Comparison of ENCODE assay signal across 8 mouse cellular contexts in the genomic region with DNA sequence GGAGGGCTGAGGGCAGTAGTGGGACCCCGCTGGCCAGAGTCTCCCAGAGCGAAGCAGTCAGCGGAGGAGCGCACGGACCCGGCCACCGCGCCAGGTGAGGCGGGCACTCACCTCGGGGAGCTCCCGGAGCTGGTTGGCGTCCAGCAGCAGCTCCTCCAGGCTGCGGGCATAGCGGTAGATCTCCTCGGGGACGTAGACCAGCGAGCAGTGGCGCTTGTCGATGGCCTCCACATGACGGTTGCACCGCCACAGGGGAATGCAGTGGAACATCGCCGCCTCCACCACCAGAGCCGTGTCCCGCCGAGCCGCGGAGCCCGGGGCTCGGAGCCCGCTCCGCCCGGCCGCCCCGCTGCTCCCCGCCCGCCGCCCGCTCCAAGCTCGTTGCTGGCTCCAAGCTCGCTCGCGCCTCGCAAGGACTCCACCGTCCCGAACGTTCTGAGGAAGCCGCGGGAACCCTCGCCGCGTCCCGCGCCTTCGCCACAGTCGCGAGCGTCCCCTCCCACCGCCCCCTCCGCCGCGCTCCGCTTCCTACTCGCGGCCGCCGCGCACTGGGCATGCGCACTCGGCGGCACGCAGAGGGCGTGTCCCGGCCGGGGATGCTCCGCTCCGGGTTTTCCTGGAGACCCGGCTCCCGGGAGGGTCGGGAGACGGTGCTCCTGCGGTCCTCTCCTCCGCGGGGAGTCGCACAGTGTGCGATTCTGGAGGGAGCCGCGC. TPM values are rescaled to one million over a fixed set of nuclear protein-coding genes. Genes with fewer than 3 reads are reported as not detected.
DNase-seq lines count a peak whose midpoint lies in the region; ATAC-seq lines count a peak whose summit lies in the region.

A gene (minus strand): TSS at position 517 of the 714 bp plus-strand sequence.

- intact Hi-C loops in gastrocnemius, postnatal 14 days (cut with DNase I; ENCODE audit: low total_unique reads) = loop anchor here (10.0 kb wide), 1 partner anchor 120 kb away; no protein-coding TSS in a partner anchor
- intact Hi-C loops in left cerebral cortex, postnatal 10 days (cut with DNase I) = no loop called here

- peak; percentile 63 for ATAC-seq in inflammation-experienced regulatory T-cells, adult 6 months
- peak; percentile 59 for ATAC-seq in megakaryocyte-erythroid progenitor cell, adult 5-6 weeks (replicated peaks; ENCODE audit: low FRiP score, low TSS enrichment, poor library complexity, severe bottlenecking)
- ATAC-seq in monocyte, adult 5-6 weeks (replicated peaks; ENCODE audit: insufficient number of reproducible peaks, low FRiP score, low TSS enrichment, poor library complexity, severe bottlenecking) = no peak; the same call in 1 of the 2 replicates

- peak; percentile 67 for DNase-seq in adipocyte (ENCODE audit: low spot score)
- peak; percentile 86 for DNase-seq in embryo, embryonic 10 days (ENCODE audit: low spot score)
- peak; percentile 87 for DNase-seq in gastrocnemius, postnatal 14 days
- peak; percentile 67 to 89 for DNase-seq in left cerebral cortex, postnatal 10 days (ENCODE audit: extremely low spot score in 1 of 2, low spot score in 2 of 2)
- DNase-seq in right cerebral cortex, postnatal 4 days = peak; percentile 85

RNA-seq across cellular contexts. Expression of the gene that starts here (rescaled TPM):
- total RNA-seq in gastrocnemius, postnatal 14 days (2021) = 1 to 10 TPM; 1.2 to 1.6 TPM
- polyA plus RNA-seq in inflammation-experienced regulatory T-cells, adult 6 months (2017; shearing (Covaris generic)) = 1 to 10 TPM; 2.3 to 4.3 (median 2.4) TPM
- total RNA-seq in left cerebral cortex, postnatal 10 days (2021) = 1 to 10 TPM; 5.4 to 6.0 TPM
- 15.2 and 19.6 TPM in 2 replicates for total RNA-seq in megakaryocyte-erythroid progenitor cell, adult 5-6 weeks (2014; fragmentation: Nextera tagmentation)
- 11.0 and 12.1 TPM in 2 replicates for total RNA-seq in megakaryocyte-erythroid progenitor cell, adult 5-6 weeks (2017)
- total RNA-seq in monocyte, adult 5-6 weeks (2017) = 4.6 to 6.6 TPM (median 4.8 TPM) in 3 replicates
